Mouse (Mus musculus) ES-Bruce4 (cell line): Measurements from ENCODE around the gene Csrnp1.

Source experiments
- CTCF ChIP-seq: IDR thresholded peaks from one replicate; pipeline ENCODE4 v1.8.1; 2011; ENCODE audit warnings: low read depth, low read length
- POLR2A ChIP-seq: IDR thresholded peaks from one replicate; pipeline ENCODE4 v1.8.1; 2011; ENCODE audit warnings: low read length; ENCODE audit not compliant: insufficient read depth

DNA sequence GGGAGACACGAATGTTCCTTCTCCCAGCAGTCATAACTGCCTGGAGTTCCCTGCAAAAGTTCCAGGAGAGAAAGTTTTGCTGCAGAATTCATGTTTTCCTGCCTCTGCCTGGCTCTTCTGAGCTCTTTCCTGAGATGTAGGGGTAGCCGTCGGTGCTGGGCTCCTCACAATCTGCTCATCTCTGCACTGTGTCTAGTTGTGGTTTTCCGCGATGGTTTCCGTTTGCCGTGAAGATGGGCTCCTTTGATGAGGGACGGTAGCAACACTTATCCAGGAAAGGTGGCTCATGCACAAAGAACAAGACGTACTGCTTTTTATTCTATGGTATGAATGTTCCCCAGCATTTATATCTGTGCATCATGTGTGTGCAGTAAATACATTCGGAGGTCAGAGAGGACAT is 46.0 kb upstream of the Csrnp1 start:
- TF ChIP-seq POLR2A: no peak
- TF ChIP-seq CTCF: no peak
